Mouse (Mus musculus) layer of hippocampus, adult 2 months (tissue): ENCODE measurements around the gene Duox2. TPM values are rescaled to one million over a fixed set of nuclear protein-coding genes. Genes with fewer than 3 reads are reported as not detected.
A peak's percentile ranks its signal among the peaks of the same experiment; 100 is the strongest.

Experiments used
- DNase-seq, 2 experiments: peaks; one replicate each; pipeline ENCODE4 v3.0.0; 2022; ENCODE audit warnings: low spot score in 2 of 2
- H3K27ac ChIP-seq: fragments of 200-600 bp; 2 replicates; pipeline ENCODE4 v1.8.1; 2022
- H3K4me3 ChIP-seq: fragments of 200-600 bp; 2 replicates; pipeline ENCODE4 v1.8.1; 2022; ENCODE audit warnings: mild to moderate bottlenecking
- CTCF ChIP-seq: fragments of 200-600 bp; conservative IDR thresholded peaks from 2 replicates; pipeline ENCODE4 v1.8.1; 2022; ENCODE audit warnings: antibody characterized with exemption, mild to moderate bottlenecking, moderate library complexity
- total RNA-seq, 2 experiments: library from RNA; stranded (reverse); gene quantifications; 2 replicates each; pipeline ENCODE4 v1.2.3; 2021

Gene Duox2
- total RNA-seq, 2 experiments from 2014 or later = 0.08 TPM; not detected in 1

DNA sequence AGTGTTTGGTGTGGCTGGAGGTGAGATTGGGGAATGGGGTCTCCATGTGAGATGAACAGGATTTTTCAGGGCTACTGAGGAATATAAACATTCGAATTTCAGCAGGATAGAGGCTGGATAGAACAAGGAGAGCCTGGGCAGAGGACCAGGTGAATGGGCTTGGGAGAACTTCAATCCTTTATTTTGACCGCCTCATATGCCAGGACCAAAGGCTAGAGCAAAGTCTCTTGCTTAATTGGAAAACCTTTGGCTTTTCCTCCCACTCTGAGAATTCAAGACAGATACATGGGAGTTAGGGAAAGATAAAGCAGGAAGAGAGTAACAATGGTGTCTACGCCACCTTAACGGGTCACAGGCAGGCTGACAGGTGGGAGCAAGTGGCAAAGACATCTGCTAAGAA, 57.0 kb downstream of the Duox2 start:
- no peak for TF ChIP-seq CTCF
- DNase-seq = no peak

DNA sequence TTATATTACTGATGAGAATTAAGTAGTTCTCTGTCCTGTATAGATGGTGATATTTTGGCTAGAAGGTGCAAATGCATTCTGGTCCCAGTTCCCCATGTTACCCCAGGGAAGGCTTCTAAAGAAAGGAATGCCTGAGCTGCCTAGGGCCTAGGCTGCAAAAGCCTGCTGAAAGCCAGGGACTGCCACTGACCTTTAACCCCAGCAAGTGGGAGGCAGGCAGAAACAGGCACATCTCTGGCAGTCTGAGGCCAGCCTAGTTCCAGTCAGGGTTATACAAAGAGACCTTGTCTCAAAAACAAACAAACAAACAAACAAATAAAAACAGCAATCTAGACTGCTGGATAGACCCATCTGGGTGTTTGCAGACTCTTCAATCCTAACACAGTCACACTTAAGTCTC, 57.5 kb downstream of the Duox2 start:
- no peak for TF ChIP-seq CTCF
- no peak for DNase-seq
- Histone ChIP-seq H3K27ac (no peak overlapping the region), H3K4me3 (no peak overlapping the region)

More for the DNA sequence above, 57.0 kb downstream of the Duox2 start:
- no peak overlapping the region for H3K4me3 ChIP-seq
- H3K27ac ChIP-seq = no peak overlapping the region

DNA sequence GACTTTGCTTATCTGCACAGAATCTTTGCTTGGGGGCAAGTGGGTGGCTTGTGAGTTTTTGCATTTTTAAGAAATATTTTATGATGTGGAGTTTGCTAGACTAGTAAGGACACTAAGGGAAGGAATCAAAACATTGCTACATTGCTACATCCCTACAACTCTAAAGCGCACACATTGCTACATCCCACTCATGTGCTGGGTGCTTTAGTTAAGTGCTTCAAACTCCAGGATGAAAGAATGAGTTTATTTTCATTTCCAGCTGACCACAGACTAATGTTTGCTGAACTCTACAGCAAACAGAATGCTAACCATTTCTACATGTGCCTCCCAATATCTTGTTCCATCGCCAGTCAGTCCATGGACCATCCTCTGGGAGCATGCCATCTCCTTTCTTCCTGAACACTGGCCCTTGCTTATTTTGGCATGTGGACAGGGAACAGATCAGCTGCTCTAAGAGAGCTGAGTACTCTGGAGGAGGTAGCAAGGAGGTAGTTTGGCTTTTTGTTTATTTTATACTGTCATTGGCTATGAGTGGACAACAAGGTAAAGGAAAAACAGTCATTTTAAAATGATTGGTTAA, 60.3 kb downstream of the Duox2 start:
- H3K27ac ChIP-seq = peak overlapping the region; percentile 14; the same call in 1 of the 2 replicates
- no peak for TF ChIP-seq CTCF
- H3K4me3 ChIP-seq = no peak overlapping the region
- no peak for DNase-seq

DNA sequence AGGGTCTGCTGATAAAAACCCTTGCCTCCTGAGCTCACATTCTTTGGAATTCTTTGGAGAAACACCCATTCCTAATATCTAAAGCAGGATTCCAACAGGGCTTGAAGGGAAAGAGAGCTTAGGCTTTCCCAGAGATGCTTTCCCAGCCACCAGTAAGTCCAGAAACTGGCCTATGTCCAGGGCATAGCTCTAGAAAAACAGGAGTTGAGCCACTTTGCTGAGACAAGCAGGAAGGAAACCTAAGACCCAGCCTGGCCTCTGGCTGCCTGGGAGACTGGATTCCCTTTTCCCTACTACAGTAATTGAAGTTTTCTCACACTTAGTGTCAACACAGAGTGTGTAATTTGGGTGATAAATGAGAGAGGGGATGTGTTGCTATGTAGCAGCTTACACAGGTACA, 61.9 kb downstream of the Duox2 start:
- no peak for TF ChIP-seq CTCF
- DNase-seq = no peak
- no peak overlapping the region for H3K4me3 ChIP-seq
- H3K27ac ChIP-seq = no peak overlapping the region

DNA sequence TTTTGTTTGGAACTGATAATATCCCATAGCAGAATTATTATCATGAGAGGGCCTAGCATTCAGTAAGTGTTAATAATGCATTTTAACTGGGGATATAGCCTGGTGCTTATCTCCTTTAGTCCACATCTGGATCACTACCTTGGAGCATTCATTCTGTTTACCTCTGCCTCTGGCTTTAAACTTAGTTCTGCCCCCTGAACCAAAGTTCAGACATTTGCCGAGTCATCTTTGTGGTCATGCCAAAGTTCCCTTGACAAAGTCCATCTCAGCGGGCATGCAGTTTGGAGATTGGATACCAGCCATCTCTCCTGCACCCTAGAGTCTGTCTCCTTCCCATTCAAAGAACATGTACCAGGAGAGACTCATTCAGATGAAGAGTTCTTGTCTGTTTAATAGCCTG, 62.8 kb downstream of the Duox2 start:
- DNase-seq = no peak
- Histone ChIP-seq H3K27ac (peak overlapping the region; percentile 83), H3K4me3 (peak overlapping the region; percentile 65)
- no peak for TF ChIP-seq CTCF

DNA sequence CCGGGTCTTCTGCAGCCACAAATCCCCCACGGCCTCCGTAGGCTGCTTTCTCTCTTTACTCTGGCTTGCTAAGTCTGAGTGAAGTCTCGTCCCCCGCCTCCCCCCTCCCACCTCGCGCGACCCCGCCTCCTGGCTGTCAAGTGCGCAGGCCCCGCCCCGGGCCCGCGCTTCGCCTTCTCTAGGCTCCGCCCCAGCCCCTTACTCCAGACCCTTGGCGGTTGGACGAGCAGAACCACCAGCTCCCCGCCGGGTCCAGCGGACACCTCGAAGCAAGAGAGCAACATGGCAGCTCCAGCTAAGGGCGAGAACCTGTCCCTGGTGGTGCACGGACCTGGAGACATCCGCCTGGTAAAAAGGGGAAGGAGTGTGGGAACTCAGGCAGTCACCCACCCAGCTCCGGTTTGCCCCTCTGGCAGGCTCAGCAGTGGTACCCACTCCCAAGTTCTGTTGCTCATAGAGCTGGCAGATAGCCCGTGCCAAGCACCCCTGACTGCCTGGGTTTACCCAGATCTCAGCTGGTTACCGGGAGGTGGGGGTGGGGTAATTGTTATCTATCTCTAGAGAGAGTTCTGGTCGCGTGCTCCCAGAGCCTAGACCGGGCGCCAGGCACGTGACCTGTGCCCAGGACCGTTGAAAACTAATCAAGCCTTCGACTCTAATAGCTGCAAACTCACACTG, 63.5 kb downstream of the Duox2 start, which contains the start of gene Sord:
Gene Sord, plus strand, starts transcription at position 139 of the 678 bp plus-strand sequence.
- Histone ChIP-seq H3K27ac (peak within 1 kb of the TSS; percentile 83), H3K4me3 (peak within 1 kb of the TSS; percentile 65)
- peak; percentile 63 to 71 for DNase-seq
- TF ChIP-seq CTCF = no peak

DNA sequence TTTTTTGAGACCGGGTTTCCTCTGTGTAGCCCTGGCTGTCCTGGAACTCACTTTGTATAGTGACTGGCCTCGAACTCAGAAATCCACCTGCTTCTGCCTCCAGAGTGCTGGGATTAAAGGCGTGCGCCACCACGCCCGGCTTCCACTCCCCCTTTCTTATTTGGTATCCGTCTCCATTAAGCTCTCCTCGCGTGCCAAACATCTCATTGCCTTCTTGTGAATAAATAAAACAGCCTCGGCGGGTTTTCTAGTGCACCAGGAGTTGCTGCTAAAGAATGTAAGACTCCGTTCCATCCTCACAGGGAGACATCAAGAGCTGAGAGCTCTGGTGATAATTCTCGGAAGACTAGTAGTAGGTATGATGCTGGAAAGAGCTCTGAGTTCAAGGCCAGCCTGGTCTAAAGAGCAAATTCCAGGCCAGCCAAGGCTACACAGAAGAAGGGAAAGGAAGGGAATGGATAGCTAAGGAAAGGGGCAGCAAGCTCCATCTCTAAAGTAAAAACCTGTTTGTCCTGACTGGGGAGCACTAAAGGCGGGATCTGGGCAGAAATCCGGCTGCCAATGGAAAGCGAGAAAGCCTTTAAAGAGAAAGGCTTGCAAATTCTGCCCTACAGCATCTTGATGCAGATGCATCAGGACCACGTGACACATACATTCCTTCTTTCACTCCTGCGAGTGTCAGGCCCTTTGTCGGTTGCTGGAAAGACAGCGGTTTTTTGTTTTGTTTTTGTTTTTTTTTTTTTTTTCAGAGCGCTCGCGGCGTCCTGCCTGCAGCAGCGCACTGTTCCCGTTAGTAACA, 64.3 kb downstream of the Duox2 start:
- no peak for TF ChIP-seq CTCF
- Histone ChIP-seq H3K4me3 (peak overlapping the region; percentile 65), H3K27ac (peak overlapping the region; percentile 83)
- peak in 1 of 2 experiments; percentile 18 for DNase-seq

DNA sequence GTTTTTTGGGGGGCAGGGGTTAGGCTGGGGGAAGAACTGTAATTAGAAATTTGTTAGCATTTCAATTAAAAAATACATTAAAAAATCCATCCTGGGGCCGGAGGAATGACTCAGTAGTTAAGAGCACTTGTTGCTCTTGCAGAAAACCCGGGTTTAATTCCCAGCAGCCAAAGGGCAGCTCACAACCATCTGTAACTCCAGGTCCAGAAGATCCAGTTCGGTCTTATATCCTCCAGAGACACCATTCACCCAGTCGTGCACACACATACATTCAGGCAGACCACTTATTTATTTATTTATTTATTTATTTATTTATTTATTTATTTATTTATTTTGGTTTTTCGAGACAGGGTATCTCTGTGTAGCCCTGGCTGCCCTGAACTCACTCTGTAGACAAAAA, 64.9 kb downstream of the Duox2 start:
- DNase-seq = no peak
- no peak for TF ChIP-seq CTCF
- Histone ChIP-seq H3K4me3 (no peak overlapping the region), H3K27ac (no peak overlapping the region)

DNA sequence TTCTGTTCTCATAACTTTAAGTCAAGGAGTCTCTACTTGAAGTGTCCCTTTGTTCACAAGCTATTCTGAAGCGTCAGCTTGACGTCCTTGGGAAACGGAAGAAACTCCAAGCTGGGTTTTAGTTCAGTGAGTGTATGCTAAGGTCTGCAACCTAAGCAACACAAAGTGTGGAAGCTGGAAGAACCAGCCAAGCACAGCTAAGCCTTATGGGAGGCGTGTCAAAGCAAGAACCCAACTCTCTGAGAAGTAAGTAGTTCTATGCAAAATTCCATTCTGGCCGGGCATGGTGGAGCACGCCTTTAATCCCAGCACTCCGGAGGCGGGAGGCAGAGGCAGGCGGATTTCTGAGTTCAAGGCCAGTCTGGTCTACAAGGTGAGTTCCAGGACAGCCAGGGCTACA, 66.6 kb downstream of the Duox2 start:
- no peak for TF ChIP-seq CTCF
- H3K4me3 ChIP-seq = no peak overlapping the region
- H3K27ac ChIP-seq = no peak overlapping the region
- no peak for DNase-seq

DNA sequence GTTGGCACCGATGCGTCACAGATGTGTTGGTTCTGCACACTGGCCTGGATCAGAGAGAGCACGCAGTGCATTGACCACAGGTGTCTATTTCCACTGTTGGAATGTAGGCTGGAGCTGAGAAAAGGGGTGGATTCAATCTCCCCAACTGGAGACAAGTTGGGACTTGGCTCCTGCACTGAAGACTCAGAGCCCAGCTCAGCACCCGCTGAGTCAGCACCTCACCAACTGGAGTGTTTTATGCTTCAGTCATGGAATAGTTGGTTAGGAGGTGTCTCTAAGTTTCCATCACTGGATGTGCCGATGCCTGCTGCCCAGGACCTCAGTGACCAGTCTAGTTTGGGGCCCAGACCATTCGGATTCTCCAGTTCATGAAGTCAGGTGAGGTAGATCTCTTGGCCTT, 67.9 kb downstream of the Duox2 start:
- DNase-seq = no peak
- no peak overlapping the region for H3K4me3 ChIP-seq
- no peak for TF ChIP-seq CTCF
- H3K27ac ChIP-seq = no peak overlapping the region

Other genes starting within 250 kb of the Duox2 start
- gene Spg11, start 180.1 kb downstream of the Duox2 start, total RNA-seq = 10 to 100 TPM; 15.5 to 17.1 TPM
- 100 to 1,000 TPM in 1 of 2 experiments, 10 to 100 TPM in 1; 98.0 to 115 TPM for gene B2m, start 150.8 kb downstream of the Duox2 start, total RNA-seq
- not detected for gene Trim69, start 137.7 kb downstream of the Duox2 start, total RNA-seq
- not detected for gene Patl2, start 112.3 kb downstream of the Duox2 start, total RNA-seq
- not detected for gene Terb2, start 112.2 kb downstream of the Duox2 start, total RNA-seq
- 10 to 100 TPM; 19.0 to 19.3 TPM for gene Sord, start 63.7 kb downstream of the Duox2 start, total RNA-seq
- not detected for gene Duoxa2, start 451 bp upstream of the Duox2 start, total RNA-seq
- not detected for gene Duoxa1, start 15.3 kb upstream of the Duox2 start, total RNA-seq
- not detected for gene Duox1, start 17.2 kb upstream of the Duox2 start, total RNA-seq
- gene Shf, start 70.7 kb upstream of the Duox2 start, total RNA-seq = 10 to 100 TPM; 61.7 to 62.6 TPM
- under 1 TPM in 1 of 2 experiments, not detected in 1; 0.54 TPM for gene Slc28a2, start 128.0 kb upstream of the Duox2 start, total RNA-seq
- not detected for gene Gm14085, start 186.5 kb upstream of the Duox2 start, total RNA-seq